Mouse (Mus musculus) c-Kit-positive CD71-positive TER-119-negative erythroid progenitor cells, embryonic 14.5 days (primary cell): Measurements from ENCODE around the gene Eif4a1.
"Not testable (repeated sequence)": the region's sequence is repeated elsewhere in the genome, so short reads cannot be mapped to it uniquely, and the experiment has no call there.

Source experiments
- DNase-seq: peaks from one replicate; pipeline ENCODE4 v3.0.0-alpha.2; 2013; ENCODE audit warnings: low read depth

Eif4a1 gene

DNA sequence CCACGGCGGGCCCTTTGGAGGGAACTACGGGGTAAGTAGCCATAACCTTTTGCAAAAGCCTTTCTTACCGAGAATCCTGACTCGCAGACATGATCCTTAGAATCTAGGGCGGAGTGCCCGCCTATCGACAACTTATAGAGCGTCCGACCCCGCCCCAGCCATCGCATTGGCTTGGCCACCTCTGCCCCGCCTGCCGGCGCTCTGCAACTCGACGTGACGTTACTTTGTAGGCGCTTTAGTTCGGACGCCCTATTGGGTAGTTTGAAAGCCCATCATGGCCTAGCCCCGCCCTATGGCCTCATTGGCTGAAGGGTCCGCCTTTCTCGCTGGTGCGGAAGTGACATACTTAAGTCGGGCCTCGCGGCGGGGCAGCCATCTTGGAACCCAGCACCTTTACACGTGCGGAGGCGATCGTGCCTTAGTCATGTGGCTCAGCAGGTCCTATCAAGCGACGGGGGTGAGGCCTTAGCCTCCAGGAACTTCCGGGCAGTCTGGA, at the start of gene Eif4a1:
Gene Eif4a1 (minus strand): TSS at position 213 of the 496 bp plus-strand sequence.
- peak; percentile 100 for DNase-seq

DNA sequence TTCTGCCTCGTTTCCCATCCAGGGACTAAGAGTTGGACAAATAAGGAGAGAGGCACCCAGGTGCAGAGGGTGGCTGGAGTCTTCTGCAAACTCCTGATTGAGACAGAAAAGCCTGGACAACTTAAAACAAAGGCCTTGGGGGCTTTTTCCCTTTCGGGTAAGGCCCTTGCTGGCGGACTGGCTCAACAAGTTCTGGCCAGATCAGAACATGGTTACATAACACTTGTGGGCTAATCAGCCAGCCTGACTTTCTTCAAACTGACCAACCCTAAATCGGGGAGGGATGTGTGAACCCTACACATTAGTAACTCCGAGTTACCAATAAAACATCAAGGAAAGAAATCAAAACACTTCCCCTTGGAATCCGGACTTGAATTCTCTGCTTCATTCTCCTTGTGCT, 48.6 kb upstream of the Eif4a1 start:
- no peak for DNase-seq

- no peak for DNase-seq
Observed at GRCm38 (mm10) chr11:69719423-69719822, 47.2 kb upstream of the Eif4a1 start.

DNA sequence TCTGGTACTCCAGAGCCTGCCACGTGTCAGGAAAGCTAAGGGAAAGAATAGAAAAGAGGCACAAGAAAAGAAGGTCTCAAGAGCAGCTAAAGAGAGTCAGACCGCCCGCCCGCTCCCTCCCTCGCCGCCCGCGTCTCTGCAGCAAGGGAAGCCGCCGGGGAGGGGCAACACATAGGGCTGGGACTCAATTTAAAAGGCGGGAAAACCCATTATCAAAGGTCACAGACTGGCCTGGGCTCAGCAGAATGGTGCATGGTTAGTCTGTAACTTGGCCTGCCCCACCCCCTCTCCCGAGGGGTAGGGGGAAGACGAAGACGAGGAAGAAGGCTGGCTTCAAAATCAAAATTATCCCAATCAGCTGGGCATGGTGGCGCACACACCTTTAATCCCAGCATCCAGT, 46.4 kb upstream of the Eif4a1 start:
- peak; percentile 52 for DNase-seq

DNA sequence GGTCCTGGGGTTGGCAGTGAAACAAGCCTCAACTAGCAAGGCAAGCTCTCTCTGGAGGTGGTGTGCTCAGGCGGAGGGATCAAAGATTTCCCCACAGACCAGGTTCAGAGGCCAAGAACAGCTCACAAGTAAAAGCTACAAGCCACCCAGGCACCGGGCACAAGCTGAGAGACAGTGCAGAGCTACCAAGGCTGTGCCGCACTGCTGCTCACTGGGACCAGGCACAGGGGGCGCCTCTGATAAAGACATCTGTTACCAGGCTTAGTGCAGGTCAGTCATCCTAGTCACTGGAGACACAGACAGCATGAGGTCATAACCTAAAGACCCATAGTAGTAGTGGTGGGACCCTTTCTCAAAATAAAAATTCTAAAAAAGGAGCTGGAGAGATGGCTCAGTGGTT, 44.7 kb upstream of the Eif4a1 start:
- DNase-seq, result no peak

DNA sequence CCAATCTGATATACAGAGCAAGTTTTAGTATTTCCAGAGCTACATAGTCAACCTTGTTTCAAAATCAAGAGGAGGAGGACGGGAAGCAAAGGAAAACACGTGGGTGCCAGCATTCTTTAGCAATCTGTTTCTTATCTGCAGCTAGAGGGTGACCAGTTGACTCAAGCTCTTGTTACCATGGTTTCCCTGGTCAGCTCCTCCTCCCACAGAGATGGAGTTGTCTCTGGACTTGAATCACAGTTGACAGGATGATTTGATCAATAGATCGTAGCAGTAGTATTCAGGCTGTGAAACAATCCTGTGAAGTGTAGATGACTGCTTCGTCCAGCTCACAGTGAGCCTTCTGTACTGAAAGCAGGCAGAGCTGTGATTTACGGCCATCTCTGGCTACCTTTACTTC, 43.7 kb upstream of the Eif4a1 start:
- DNase-seq, result no peak

GRCm38 (mm10) chr11:69715482-69715881, 43.3 kb upstream of the Eif4a1 start:
- DNase-seq, result no peak

DNA sequence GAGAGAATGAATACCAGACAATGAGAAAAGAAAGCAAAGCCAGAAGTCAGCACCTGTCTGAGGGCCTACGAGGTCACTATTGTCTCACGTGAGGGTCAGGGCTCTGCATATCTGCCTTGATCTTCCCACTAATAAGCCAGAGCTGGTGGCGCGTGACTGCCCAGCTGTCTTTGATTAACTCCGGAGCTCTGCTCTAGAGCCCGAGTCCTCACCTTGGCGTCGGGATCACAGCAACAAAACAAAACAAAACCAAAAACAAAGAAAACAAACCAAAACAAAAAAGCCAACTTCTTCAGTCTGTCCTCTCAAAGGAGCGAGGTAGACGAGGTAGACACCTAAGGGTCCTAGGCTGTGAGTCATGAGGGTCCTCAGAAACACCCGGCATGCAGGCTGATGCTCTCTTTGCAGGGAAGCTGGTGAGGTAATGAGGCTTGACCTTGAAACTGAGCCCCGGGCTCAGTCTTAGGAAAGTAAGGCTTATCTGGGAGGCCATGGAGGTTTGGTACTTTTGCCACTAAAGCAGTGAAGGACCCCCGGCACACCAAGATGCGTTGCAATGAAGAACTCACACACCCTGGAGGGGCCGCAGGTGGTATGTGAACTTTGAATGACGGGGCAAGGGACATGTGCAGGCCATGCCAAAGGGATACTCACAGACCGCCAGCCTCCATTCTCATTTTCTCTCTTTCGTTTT, 42.6 kb upstream of the Eif4a1 start:
- DNase-seq, result no peak

GRCm38 (mm10) chr11:69712954-69713672, 40.9 kb upstream of the Eif4a1 start:
- DNase-seq, result no peak

- no peak for DNase-seq
Observed at GRCm38 (mm10) chr11:69711082-69711481, 38.9 kb upstream of the Eif4a1 start.

- DNase-seq, result no peak
Observed at GRCm38 (mm10) chr11:69710470-69710869, 38.2 kb upstream of the Eif4a1 start.

GRCm38 (mm10) chr11:69709554-69710446, 37.6 kb upstream of the Eif4a1 start:
- DNase-seq, result no peak

DNA sequence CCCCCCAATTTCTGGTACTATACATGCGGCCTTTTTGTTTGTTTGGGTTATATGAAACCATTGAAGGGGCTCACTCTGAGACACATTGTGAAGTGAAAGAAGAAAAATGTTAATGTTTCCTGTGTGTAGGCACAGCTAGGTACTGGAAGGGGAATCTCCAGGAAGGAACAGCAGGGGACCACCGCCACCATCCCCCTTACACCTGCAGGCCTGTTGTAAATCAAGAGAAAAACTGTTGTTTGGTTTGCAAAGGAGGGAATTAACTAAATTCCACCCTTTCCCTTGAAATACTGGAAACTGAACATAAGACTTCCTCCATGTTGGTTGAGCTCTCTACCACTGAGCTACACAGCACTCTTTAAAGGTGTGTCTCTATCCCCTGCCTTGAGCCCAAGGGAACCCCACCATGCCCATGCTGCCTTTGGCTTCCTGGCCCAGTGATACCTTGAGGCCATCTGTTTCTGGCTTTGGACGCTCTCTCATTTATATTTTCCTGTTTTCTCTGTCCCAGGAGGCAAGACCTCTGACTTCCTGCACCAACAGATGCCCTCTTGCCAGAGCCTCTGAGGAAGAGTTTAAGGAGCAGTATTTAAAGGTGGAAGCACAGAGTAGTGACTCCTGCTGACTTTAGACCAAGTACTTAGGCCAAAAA, 36.5 kb upstream of the Eif4a1 start:
- DNase-seq, result no peak

DNA sequence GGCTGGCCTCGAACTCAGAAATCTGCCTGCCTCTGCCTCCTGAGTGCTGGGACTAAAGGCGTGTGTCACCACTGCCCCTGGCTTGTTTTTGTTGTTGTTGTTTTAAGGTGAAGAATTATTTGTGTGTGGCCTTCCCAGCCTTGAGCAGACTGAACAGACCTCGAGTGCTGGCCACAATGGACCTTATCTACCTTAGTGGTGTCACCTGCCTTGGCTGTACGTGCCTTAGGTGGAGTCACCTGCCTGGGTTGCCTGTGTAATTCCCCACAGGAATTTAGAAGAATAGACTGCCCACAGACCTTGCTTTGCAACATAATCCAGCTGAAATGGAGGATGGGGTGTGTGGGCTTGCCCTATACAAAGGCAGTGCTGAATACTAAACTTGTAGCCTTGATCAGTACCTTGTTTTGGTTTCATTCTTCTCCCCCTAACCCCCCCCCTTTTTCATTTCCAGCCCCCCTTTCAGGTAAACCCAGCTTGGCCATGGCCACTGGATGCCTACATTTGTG, 35.7 kb upstream of the Eif4a1 start:
- no peak for DNase-seq

DNA sequence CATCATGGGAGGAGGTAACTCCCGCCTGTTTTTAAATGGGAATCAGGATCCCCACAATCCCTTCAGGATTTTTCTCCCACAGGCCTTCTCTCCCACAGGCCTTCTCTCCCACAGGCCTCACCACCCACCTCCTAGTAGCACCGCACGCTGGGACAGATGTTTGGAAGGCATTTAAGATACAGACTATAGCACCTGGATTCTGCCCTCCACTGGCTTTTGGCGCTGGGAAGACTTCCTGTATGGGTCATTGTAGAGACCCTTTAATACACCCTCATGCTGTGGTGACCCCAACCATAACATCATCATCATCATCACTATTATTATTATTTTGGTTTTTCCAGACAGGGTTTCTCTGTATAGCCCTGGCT, 35.2 kb upstream of the Eif4a1 start:
- no peak for DNase-seq

- no peak for DNase-seq
Observed at GRCm38 (mm10) chr11:69706775-69707479, 34.7 kb upstream of the Eif4a1 start.

DNA sequence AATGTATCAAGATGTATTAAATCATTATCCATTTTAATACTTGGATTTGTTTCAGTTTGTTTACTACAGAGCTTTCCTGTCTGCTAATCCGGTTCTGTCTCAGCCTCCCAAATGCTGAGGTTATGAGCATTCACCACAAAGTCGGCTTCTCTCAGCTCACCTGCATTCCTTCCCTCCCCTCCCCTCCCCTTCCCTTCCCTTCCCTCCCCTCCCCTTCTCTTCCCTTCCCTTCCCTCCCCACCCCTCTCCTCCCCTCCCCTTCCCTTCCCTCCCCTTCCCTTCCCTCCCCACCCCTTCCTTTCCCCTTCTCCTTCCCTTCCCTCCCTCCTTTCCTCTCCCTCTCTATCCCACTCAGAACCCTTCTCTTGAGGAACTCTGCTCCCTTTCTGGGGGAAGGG, 32.4 kb upstream of the Eif4a1 start:
- no peak for DNase-seq

- DNase-seq, result no peak
Observed at GRCm38 (mm10) chr11:69703814-69704612, 31.8 kb upstream of the Eif4a1 start.

DNA sequence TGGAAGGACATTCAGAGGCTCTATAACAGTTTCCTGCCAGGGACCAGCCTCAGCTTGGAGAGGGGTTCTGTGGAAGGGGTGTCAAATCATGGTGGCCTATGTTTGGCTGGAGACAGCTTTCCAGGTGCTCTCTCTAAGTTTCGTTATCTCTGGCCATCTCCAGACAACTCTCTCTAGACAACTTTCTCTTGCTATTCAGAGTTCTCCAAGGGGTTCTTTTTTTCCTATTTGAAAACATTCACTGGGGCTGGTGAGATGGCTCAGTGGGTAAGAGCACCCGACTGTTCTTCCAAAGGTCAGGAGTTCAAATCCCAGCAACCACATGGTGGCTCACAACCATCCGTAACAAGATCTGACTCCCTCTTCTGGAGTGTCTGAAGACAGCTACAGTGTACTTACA, 31.2 kb upstream of the Eif4a1 start:
- DNase-seq, result not testable (repeated sequence)

GRCm38 (mm10) chr11:69702886-69703285, 30.7 kb upstream of the Eif4a1 start:
- not testable (repeated sequence) for DNase-seq
